15 mouse cellular contexts compared by ENCODE assay signal in genomic region chr3:145656993-145657713, GRCm38 (mm10). TPM values are rescaled to one million over a fixed set of nuclear protein-coding genes. Genes with fewer than 3 reads are reported as not detected.
A peak's percentile ranks its signal among the peaks of the same experiment; 100 is the strongest.
DNase-seq lines count a peak whose midpoint lies in the region; ATAC-seq lines count a peak whose summit lies in the region.
"Had no signal": no experiment of that assay in that cellular context is flagged by ENCODE, and none has a peak within 500 bp of the region (broad histone marks: within the 10 kb centered on the region; RNA-seq: fewer than 3 reads in every experiment).

No protein-coding gene starts in this region.

- WGBS in forebrain, embryonic 11.5 days, result 61% methylated on average over 14 of the region's 14 CpGs
- 72% methylated on average over 14 of the region's 14 CpGs for WGBS in forebrain, embryonic 10.5 days
- 43% methylated on average over 14 of the region's 14 CpGs for WGBS in midbrain, embryonic 14.5 days
- WGBS in midbrain, embryonic 15.5 days, result 41% methylated on average over 14 of the region's 14 CpGs
- 87% methylated on average over 14 of the region's 14 CpGs for WGBS in liver, embryonic 11.5 days

- H3K4me1 ChIP-seq in forebrain, embryonic 11.5 days (replicated peaks; ENCODE audit: control insufficient read depth, insufficient read depth, low read length), result peaks cover 10% of the 10 kb centered on the region
- peaks cover 34% of the 10 kb centered on the region for H3K4me1 ChIP-seq in forebrain, embryonic 10.5 days
- H3K4me1 ChIP-seq in midbrain, embryonic 14.5 days (ENCODE audit: control insufficient read depth, insufficient read depth, low read length), result peaks cover 15% of the 10 kb centered on the region
- peaks cover 17% of the 10 kb centered on the region for H3K4me1 ChIP-seq in midbrain, embryonic 15.5 days
- peaks cover 4% of the 10 kb centered on the region for H3K4me1 ChIP-seq in liver, embryonic 11.5 days (replicated peaks; ENCODE audit: control insufficient read depth, insufficient read depth, low read length)

- no peak overlapping the region for H3K4me2 ChIP-seq in forebrain, embryonic 11.5 days (ENCODE audit: low read depth, low read length, severe bottlenecking)
- no peak overlapping the region for H3K4me2 ChIP-seq in midbrain, embryonic 14.5 days (ENCODE audit: low read length)
- H3K4me2 ChIP-seq in midbrain, embryonic 15.5 days, result no peak overlapping the region
- no peak overlapping the region for H3K4me2 ChIP-seq in liver, embryonic 11.5 days
- H3K4me2 ChIP-seq: liver, embryonic 12.5 days had no signal

- peak; percentile 48 for DNase-seq in forebrain, embryonic 11.5 days (ENCODE audit: low spot score)
- no peak for DNase-seq in forebrain, embryonic 10.5 days (ENCODE audit: extremely low spot score, low spot score)
- peak; percentile 29 for DNase-seq in midbrain, embryonic 14.5 days
- peak; percentile 76 for DNase-seq in heart, postnatal 4 days
- no peak for DNase-seq in cerebellum, adult 9-10 months
- no peak for DNase-seq in liver, embryonic 11.5 days (ENCODE audit: low spot score)
- DNase-seq in layer of hippocampus, postnatal 10 days (ENCODE audit: low spot score in 2 of 2), result no peak
- DNase-seq: adrenal gland, adult 2 months; cerebellum, adult 11-12 months; kidney, postnatal 14 days had no signal

- peaks cover 2% of the 10 kb centered on the region; the same call in 1 of the 2 replicates for H3K27me3 ChIP-seq in forebrain, embryonic 11.5 days (ENCODE audit: control insufficient read depth, insufficient read depth, low read length)
- H3K27me3 ChIP-seq in forebrain, embryonic 10.5 days (ENCODE audit: poor library complexity, severe bottlenecking), result peaks cover 34% of the 10 kb centered on the region
- H3K27me3 ChIP-seq in midbrain, embryonic 14.5 days (ENCODE audit: control insufficient read depth, insufficient read depth, low read length), result peaks cover 23% of the 10 kb centered on the region
- H3K27me3 ChIP-seq in midbrain, embryonic 15.5 days (replicated peaks), result peaks cover 9% of the 10 kb centered on the region
- peaks cover 16% of the 10 kb centered on the region for H3K27me3 ChIP-seq in liver, embryonic 11.5 days (replicated peaks; ENCODE audit: control insufficient read depth, insufficient read depth, low read length)

- H3K9me3 ChIP-seq in forebrain, embryonic 11.5 days (ENCODE audit: control insufficient read depth, low read length), result no peaks in the 10 kb centered on the region
- H3K9me3 ChIP-seq in forebrain, embryonic 10.5 days, result no peaks in the 10 kb centered on the region
- no peaks in the 10 kb centered on the region for H3K9me3 ChIP-seq in midbrain, embryonic 14.5 days (ENCODE audit: control insufficient read depth, low read length)
- H3K9me3 ChIP-seq in midbrain, embryonic 15.5 days, result no peaks in the 10 kb centered on the region
- no peaks in the 10 kb centered on the region for H3K9me3 ChIP-seq in liver, embryonic 11.5 days (ENCODE audit: control insufficient read depth, low read length)
- H3K9me3 ChIP-seq: liver, embryonic 12.5 days; megakaryocyte, embryonic 14.5 days had no signal

- no peak overlapping the region for H3K9ac ChIP-seq in forebrain, embryonic 11.5 days (ENCODE audit: low read length)
- no peak overlapping the region for H3K9ac ChIP-seq in midbrain, embryonic 14.5 days (replicated peaks; ENCODE audit: low read length)
- H3K9ac ChIP-seq in midbrain, embryonic 15.5 days, result no peak overlapping the region
- no peak overlapping the region for H3K9ac ChIP-seq in liver, embryonic 11.5 days (ENCODE audit: low read depth, low read length)
- H3K9ac ChIP-seq: liver, embryonic 12.5 days had no signal

- no peak for ATAC-seq in forebrain, embryonic 11.5 days (replicated peaks; ENCODE audit: low FRiP score)
- no peak for ATAC-seq in midbrain, embryonic 14.5 days (ENCODE audit: low FRiP score, low TSS enrichment)
- ATAC-seq in midbrain, embryonic 15.5 days (replicated peaks), result no peak
- ATAC-seq in liver, embryonic 11.5 days (replicated peaks; ENCODE audit: low FRiP score), result no peak
- ATAC-seq: liver, embryonic 12.5 days had no signal

- no peak overlapping the region for H3K4me3 ChIP-seq in forebrain, embryonic 11.5 days (ENCODE audit: low read depth, low read length)
- no peak overlapping the region for H3K4me3 ChIP-seq in forebrain, embryonic 10.5 days
- no peak overlapping the region for H3K4me3 ChIP-seq in midbrain, embryonic 14.5 days (replicated peaks; ENCODE audit: low read depth, low read length)
- no peak overlapping the region for H3K4me3 ChIP-seq in midbrain, embryonic 15.5 days
- no peak overlapping the region for H3K4me3 ChIP-seq in liver, embryonic 11.5 days (ENCODE audit: low read depth, low read length)
- H3K4me3 ChIP-seq: erythroblast, embryonic 14.5 days; left cerebral cortex, adult 2 months; liver, embryonic 12.5 days; megakaryocyte, embryonic 14.5 days had no signal

- no peak overlapping the region for H3K27ac ChIP-seq in forebrain, embryonic 11.5 days (ENCODE audit: low read depth, low read length)
- H3K27ac ChIP-seq in forebrain, embryonic 10.5 days, result no peak overlapping the region
- no peak overlapping the region for H3K27ac ChIP-seq in midbrain, embryonic 14.5 days (replicated peaks; ENCODE audit: low read depth, low read length)
- H3K27ac ChIP-seq in midbrain, embryonic 15.5 days, result no peak overlapping the region
- no peak overlapping the region for H3K27ac ChIP-seq in liver, embryonic 11.5 days (ENCODE audit: low read depth, low read length)
- H3K27ac ChIP-seq: left cerebral cortex, adult 2 months; liver, embryonic 12.5 days had no signal

- no peaks in the 10 kb centered on the region for H3K36me3 ChIP-seq in forebrain, embryonic 11.5 days (ENCODE audit: control insufficient read depth, insufficient read depth, low read length)
- 0 out of 2 replicates have a peak, but pooled peaks cover 2% of the 10 kb centered on the region for H3K36me3 ChIP-seq in forebrain, embryonic 10.5 days (replicated peaks)
- H3K36me3 ChIP-seq in midbrain, embryonic 14.5 days (ENCODE audit: control insufficient read depth, insufficient read depth, low read length), result no peaks in the 10 kb centered on the region
- no peaks in the 10 kb centered on the region for H3K36me3 ChIP-seq in midbrain, embryonic 15.5 days (replicated peaks)
- no peaks in the 10 kb centered on the region for H3K36me3 ChIP-seq in liver, embryonic 11.5 days (ENCODE audit: control insufficient read depth, insufficient read depth, low read length)
- H3K36me3 ChIP-seq: liver, embryonic 12.5 days had no signal

RNA-seq across cellular contexts. Expression of gene Ccn1, which starts 7.4 kb away (rescaled TPM):
- polyA plus RNA-seq in forebrain, embryonic 11.5 days (2014; fragmentation: Nextera tagmentation; extraction: Ambion mirVana), result 36.7 and 39.2 TPM in 2 replicates
- 49.9 and 64.8 TPM in 2 replicates for polyA plus RNA-seq in forebrain, embryonic 10.5 days (2016; fragmentation: Nextera tagmentation; extraction: Ambion mirVana)
- polyA plus RNA-seq in midbrain, embryonic 14.5 days (2014; fragmentation: Nextera tagmentation; extraction: Ambion mirVana), result 3.9 and 5.6 TPM in 2 replicates
- polyA plus RNA-seq in midbrain, embryonic 15.5 days (2015; fragmentation: Nextera tagmentation; extraction: Ambion mirVana), result 8.3 and 9.1 TPM in 2 replicates
- 10 to 100 TPM; 50.7 to 73.3 TPM for total RNA-seq in heart, postnatal 4 days (2021)
- 14.2 and 16.4 TPM in 2 replicates for polyA plus RNA-seq in liver, embryonic 11.5 days (2014; fragmentation: Nextera tagmentation; extraction: Ambion mirVana)
- 1 to 10 TPM; 6.1 to 6.8 TPM for total RNA-seq in layer of hippocampus, postnatal 10 days (2021)

Comparison
In these comparisons a context has a peak if more than half of its experiments do, and no peak if none do; other contexts are left out.
1. DNase-seq: peak in forebrain, embryonic 11.5 days (single experiment), midbrain, embryonic 14.5 days (single experiment) and heart, postnatal 4 days (single experiment); none in forebrain, embryonic 10.5 days (single experiment), cerebellum, adult 9-10 months (single experiment), liver, embryonic 11.5 days (single experiment) and layer of hippocampus, postnatal 10 days (0 of 2).